Mouse (Mus musculus) urinary bladder, postnatal 36 days (tissue): ENCODE data around the gene Vmn2r85.
"Not testable (repeated sequence)": the region's sequence is repeated elsewhere in the genome, so short reads cannot be mapped to it uniquely, and the experiment has no call there.

Experiments
- DNase-seq, 2 experiments: peaks; one replicate each; pipeline ENCODE4 v3.0.0; 2022; ENCODE audit warnings: low spot score in 2 of 2, mixed read lengths in 1 of 2

The Vmn2r85 gene

DNA sequence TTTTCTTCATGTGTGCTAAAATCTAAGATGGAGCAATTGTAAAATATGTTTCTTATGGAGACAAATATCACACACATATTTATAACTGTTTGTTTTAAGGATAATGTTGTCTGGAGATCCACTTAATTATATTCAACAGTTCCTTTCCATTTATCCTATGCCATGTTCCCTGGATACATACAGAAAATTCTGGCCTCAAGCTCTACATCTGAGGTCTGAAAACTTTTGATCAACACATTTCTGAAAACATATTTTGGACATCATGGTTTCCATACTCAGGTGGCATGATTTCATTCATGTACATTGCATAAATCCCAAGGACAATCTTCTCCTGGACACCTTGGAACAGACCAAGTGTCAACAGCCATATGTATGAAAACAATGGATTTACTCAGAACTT, at the start of gene Vmn2r85:
Gene Vmn2r85, minus strand, starts transcription at position 101 of the 400 bp plus-strand sequence.
- DNase-seq = not testable (repeated sequence)

DNA sequence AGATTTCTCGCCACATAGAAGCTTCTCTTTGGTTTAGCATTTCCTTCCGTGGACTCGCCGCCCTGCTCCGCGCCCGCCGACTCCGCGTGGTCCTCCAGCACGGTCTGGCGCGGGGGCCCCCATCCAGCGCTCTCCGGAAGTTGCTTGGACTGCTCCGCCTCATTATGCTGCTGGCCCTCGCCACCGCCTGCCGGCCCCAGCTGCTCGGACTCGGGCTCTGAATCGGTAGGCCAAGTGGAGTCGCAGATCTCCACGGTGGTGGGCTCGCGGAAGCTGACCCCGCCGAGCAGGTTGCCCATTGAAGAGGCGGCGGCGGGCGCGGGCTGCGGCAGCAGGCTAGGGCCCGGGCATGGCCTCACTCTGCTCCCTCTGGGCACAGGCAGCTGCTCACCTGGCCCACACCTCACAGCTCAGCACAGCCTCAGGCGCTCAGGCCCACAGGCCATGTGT, 40.8 kb upstream of the Vmn2r85 start:
- no peak for DNase-seq

DNA sequence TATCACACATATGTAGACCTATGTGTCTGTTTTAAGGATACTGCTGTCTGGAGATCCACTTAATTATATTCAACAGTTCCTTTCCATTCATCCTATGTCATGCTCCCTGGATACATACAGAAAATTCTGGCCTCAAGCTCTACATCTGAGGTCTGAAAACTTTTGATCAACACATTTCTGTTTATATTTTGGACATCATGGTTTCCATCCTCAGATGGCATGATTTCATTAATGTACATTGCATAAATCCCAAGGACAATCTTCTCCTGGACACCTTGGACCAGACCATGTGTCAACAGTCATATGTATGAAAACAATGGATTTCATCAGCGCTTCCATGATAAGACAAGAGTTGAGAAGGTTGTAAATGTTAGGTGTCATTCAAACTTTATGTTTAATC, 26.4 kb upstream of the Vmn2r85 start, which contains the start of gene Vmn2r86:
Gene Vmn2r86, minus strand, starts transcription at position 101 of the 400 bp plus-strand sequence.
- DNase-seq = not testable (repeated sequence)

DNA sequence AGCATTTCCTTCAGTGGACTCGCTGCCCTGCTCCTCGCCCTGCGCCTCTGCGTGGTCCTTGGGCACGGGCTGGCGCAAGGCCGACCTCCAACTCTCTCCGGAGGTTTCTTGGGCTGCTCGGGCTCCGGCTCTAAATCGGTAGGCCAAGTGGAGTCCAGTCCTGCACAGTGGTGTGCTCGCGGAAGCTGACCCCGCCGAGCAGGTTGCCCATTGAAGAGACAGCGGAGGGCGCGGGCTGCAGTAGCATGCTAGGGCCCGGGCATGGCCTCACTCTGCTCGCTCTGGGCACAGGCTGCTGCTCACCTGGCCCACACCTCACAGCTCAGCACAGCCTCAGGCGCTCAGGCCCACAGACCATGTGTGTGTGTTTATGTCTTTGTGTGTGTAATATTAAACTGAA, 15.3 kb upstream of the Vmn2r85 start:
- no peak for DNase-seq

DNA sequence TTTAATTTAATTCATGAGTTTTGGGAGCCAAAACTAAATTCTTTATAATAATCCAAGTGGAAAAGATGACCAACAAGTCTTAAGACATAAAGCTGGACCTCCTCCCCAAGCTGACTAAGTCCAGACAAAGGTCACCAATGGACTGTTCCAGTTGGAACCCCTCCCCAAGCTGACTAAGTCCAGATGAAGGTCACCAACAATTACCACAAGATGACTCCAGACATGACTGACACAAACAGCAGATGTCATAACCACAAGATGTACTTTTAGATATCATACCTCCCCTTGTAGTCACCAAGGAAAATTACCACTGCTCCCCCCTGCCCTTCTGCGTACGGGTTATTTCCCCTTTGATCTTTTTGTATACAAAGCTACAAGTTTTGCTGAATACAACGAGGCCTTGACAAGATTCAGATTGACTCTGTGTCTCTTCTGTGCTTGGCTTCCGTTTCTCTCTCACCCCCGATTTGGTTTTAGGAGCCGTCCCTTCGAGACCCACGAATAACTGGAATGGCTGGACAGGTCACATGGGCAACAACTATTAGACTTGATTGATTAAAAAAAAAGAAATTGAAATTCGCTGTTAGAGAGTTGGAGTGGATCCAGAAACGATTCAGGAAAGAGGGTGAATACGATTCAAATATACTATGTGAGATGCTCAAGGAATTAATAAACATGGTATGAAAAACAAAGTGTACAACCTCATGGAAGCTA, 4.8 kb upstream of the Vmn2r85 start:
- not testable (repeated sequence) for DNase-seq

DNA sequence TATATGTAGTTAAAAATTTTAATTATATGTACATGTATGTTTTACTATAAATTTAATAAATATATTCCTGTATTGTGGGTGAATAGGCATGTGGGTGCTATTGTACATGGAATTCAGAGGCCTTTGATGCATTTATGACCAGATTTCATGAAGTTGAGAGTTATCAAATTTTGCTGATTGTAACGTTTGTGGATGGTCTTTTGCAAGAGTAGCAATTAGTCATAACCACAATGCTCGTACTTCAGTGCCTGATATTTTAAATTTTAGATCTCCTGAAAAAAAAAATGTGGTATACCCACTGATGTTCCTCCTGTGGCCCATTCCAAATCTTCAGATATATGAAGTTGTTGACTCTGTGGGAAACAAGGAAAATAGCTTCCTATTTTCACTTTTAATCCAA, 7.1 kb downstream of the Vmn2r85 start:
- DNase-seq = not testable (repeated sequence)

DNA sequence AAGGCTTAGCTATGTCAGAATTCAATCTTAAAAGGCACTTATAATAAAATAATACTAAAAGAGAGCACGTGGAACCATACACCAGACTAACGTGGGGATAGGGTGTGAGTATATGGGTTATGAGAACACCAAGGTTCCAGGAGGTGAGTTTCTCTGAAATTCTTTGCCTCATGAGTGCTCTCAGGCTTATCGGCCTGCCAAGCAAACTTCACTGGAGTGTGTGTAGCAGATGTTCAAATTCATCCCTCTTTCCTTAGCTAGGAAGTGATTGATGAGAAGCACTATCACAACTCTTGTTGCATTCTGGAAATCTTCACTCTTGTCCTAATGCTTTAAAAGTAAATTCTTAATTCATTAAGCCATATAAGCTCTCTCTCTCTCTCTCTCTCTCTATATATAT, 9.1 kb downstream of the Vmn2r85 start:
- DNase-seq = no peak

DNA sequence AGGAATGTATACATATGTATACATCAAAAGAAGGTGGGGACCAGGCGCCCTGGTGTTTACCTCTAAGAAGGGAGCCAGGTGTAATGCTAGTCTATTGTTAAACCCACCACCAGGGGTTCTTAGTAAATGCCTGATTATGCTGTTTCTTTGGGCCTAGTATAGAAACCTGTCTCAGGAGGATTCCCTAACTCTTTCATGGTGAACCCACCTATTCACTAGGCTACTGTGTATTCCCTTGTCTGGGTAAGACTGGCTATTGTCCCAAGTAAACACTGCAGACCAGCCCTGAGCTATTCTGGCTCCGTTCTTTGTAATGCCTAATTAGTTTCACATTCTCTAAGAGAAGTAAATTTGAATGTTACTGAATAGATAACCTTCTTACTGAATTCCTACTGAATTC, 9.5 kb downstream of the Vmn2r85 start:
- not testable (repeated sequence) for DNase-seq

DNA sequence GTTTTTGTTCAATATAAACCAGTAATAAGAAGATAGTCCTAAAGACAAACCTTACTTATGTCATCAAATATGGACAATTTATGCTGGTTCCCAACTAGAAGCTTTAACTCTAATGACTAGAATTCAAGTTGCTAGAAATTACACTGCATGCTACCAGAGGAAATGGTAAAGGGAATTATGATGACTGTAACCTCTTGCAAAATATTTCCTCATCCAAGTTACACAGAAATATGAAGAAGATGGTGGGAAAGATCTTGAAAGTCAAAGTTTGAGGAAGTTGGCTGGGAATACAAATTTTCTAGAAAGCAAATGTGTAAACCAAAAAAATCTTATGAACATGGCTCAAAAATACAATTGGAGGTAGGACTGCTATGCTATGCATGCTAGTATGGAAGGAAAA, 13.2 kb downstream of the Vmn2r85 start:
- not testable (repeated sequence) for DNase-seq

DNA sequence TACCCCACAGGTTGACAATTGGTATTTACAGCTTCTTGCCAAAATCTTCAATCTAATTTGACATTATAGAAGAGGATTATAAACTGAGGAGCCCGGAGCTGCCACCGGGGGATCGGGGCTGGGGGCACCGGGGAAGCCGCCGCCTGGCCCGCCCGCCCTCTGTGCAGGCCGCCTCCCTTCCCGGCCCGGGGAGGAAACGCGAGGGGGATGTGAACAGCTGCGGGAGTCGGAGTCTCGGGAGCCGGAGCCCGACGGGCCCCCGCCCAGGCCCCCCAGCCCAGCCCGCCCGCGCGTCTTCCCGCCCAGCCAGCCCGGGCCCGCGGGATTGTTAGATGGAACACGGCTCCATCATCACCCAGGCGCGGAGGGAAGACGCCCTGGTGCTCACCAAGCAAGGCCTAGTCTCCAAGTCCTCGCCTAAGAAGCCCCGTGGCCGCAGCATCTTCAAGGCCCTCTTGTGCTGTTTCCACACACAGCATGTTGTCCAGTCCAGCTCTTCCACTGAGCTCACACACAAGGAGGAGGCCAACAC, 17.3 kb downstream of the Vmn2r85 start:
- DNase-seq = not testable (repeated sequence)

DNA sequence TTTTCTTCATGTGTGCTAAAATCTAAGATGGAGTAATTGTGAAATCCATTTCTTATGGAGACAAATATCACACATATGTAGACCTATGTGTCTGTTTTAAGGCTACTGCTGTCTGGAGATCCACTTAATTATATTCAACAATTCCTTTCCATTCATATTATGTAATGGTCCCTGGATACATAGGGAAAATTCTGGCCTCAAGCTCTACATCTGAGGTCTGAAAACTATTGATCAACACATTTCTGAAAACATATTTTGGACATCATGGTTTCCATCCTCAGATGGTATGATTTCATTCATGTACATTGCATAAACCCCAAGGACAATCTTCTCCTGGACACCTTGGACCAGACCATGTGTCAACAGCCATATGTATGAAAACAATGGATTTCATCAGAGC, 35.3 kb downstream of the Vmn2r85 start, which contains the start of gene Vmn2r84:
Gene Vmn2r84, minus strand, starts transcription at position 101 of the 400 bp plus-strand sequence.
- no peak for DNase-seq

DNA sequence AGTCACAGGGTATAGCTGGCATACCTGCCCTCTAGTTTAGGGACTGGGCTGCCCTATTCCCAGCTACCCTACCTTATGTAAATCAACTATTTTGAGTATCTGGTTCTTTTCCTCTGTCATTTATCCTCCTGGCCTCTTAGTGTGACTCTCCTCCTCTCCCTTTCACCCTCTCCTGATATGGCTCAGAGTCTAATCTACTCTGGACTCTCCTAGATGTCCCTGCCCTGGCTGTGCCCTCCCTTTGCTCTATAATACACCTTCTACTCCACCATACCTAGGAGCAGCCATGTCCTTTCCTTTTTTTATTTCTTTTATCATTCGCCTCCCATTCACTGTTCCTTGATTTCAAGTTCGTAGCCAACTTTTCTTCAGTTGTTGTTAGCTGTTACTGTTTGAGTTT, 54.4 kb downstream of the Vmn2r85 start:
- no peak for DNase-seq

DNA sequence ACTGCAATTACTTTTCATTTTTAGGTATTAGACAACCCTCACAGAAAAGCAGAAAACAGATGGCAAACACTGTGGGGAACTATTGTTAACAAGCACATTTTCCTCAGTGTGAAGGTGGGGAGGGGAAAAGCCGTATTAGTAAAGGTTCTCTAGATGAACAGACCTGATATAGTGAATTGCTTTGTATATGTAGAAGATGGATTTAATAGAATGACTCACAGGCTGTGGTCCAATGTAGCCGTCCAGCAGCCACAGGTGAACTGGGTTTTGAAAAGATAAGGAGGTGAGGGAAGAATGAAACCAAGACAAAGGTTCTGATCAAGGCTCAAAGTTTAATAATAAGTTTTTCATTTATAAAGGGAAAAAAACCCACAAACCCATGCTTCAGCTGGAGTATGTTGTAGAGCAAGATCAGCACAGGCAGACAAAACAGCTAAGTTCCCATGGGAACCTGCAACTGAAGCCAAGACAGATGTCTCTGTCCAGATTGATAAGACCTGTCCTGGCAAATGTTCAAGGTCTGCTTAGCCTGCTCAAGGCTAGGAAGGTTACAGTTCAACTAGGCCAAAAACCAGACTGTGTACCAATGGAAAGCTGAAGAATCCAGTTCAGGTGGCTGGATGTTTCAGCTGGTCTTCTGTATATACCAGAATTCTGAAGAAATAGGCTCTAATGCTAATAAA, 56.9 kb downstream of the Vmn2r85 start:
- no peak for DNase-seq

DNA sequence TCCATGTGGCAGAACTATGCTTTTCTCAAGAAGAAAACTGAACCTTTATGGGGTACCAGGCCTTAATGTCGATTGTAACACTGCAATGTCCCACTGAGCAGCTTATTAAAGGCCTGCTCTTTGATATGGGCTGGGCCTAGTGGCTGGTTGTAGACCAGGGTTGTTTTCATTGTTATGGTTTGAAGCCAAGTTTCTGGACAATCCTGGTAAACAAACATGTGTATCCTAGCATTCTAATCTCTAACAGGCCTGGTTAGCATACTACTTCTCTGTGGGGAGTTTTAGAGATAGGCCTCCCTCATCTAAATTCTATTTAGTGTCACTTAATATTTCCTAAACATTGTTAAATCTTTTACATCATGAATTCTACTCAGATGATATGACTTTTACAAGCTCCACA, 57.9 kb downstream of the Vmn2r85 start:
- DNase-seq = no peak

DNA sequence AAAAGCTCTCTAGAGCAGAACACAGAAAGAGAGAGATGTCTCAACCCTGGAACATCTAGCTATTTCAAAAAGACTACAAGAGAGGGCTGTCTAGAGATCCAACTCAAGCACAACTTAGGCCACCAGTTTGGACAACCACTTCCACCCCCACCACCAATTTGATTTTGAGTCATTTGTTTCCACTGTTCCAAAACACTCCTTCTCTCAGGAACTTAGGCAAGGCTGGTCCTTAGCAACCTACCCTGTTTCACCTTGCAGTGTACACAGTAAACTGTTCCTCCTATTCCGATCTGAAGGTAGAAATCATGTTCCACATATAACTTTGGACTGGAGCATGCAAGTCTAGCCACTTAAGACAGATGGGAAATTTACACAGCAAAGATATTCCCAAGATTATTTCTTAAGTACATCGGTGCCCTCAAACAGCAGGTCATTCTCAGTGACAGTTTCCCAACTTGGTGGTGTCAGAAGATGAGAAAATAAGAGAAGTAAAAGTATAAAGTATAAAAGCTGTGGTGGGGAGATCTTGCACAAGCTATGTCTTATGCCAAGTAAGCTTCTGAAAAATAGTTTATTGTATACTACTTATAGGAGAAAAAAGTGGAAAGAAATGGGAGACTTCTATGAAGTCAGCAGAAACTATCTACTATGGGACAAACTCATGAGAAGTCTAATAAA, 59.4 kb downstream of the Vmn2r85 start:
- DNase-seq = no peak

DNA sequence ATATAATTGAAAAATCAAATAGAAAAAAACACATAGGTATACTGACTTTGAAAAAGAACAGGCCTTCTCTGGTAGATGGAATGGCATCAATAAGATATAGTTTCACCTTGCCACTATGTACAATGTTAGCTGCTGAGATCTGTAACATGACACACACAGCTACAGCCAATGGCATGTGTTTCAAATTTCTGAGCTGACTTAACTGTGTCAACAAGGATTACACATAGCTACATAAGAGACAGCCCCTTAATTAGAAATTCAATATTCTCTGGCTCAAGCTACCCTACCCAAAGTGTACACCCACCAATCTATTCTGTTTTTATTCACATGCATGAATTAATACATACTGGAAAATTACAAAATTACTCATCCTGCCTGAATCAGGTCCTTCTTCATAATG, 61.1 kb downstream of the Vmn2r85 start:
- DNase-seq = no peak

DNA sequence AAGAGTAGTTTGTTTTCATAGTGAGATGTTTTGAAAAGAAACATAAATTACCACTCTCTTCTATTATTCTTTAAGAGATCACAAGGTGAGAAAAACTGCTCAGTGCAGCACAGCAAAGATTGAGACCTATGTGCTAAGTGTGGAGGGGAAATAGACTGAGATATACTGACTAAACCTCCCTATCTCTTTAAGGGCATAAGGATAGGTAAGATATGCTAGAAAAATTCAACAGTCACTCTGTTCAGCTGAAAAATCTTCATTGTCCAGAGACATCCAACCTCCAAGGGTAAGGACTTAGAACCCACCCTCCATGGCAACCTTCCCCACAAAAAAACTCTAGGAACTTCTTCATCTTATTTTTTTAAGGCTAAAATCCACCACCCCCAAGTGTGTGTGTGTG, 64.7 kb downstream of the Vmn2r85 start:
- no peak for DNase-seq
